Mouse (Mus musculus) gastrocnemius, adult 2 months (tissue): ENCODE results near the gene Rapgef6. TPM values are rescaled to one million over a fixed set of nuclear protein-coding genes. Genes with fewer than 3 reads are reported as not detected.

Source experiments
- DNase-seq: peaks from one replicate; pipeline ENCODE4 v3.0.0; 2022
- H3K27ac ChIP-seq: fragments of 200-600 bp; 2 replicates; pipeline ENCODE4 v1.8.1; 2022; ENCODE audit warnings: mild to moderate bottlenecking
- H3K4me3 ChIP-seq: fragments of 200-600 bp; 2 replicates; pipeline ENCODE4 v1.8.1; 2022; ENCODE audit warnings: mild to moderate bottlenecking, moderate library complexity
- CTCF ChIP-seq: fragments of 200-600 bp; IDR thresholded peaks from 2 replicates; pipeline ENCODE4 v1.8.1; 2022; ENCODE audit warnings: antibody characterized with exemption, mild to moderate bottlenecking, moderate library complexity
- intact Hi-C: fragments of 180-260 bp; cut with DNase I; formaldehyde crosslinking; loops from one replicate; pipeline ENCODE4 v1.15.1; 2025
- total RNA-seq, 2 experiments: library from RNA; stranded (reverse); gene quantifications; 2 replicates each; pipeline ENCODE4 v1.2.3; 2021

Rapgef6 gene
- total RNA-seq, 2 experiments from 2014 or later, result 6.7 to 9.4 TPM

- Histone ChIP-seq H3K4me3 (no peak overlapping the region), H3K27ac (peak overlapping the region; percentile 53)
- intact Hi-C loops, result no loop called here
- TF ChIP-seq CTCF, result no peak
- no peak for DNase-seq
These were observed 7.7 kb downstream of the Rapgef6 start for GRCm38 (mm10) chr11:54530391-54530790.

GRCm38 (mm10) chr11:54530916-54531315, 8.3 kb downstream of the Rapgef6 start:
- peak overlapping the region; percentile 53; the same call in 1 of the 2 replicates for H3K27ac ChIP-seq
- intact Hi-C loops, result no loop called here
- TF ChIP-seq CTCF, result no peak
- no peak for DNase-seq
- H3K4me3 ChIP-seq, result no peak overlapping the region

DNA sequence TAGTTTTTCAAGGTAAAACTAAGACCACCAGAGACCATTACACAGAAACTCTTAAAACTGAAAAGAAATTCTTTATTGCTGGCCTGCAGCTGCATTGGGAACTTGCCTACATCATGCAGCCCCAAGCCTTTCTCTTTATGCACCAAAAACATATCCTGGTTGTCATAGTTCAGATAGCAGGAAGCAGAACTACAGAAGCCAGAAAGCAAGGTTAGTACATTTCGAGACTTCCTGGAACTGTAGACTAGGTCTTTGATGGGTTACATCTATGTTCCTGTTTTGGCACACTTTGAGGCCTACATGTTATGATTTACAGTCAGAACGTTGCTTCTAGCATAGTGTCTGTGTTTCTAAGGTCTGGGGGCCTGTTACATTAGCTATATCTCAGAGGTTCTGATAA, 11.2 kb downstream of the Rapgef6 start:
- Histone ChIP-seq H3K4me3 (no peak overlapping the region), H3K27ac (no peak overlapping the region)
- intact Hi-C loops, result no loop called here
- no peak for DNase-seq
- TF ChIP-seq CTCF, result no peak

DNA sequence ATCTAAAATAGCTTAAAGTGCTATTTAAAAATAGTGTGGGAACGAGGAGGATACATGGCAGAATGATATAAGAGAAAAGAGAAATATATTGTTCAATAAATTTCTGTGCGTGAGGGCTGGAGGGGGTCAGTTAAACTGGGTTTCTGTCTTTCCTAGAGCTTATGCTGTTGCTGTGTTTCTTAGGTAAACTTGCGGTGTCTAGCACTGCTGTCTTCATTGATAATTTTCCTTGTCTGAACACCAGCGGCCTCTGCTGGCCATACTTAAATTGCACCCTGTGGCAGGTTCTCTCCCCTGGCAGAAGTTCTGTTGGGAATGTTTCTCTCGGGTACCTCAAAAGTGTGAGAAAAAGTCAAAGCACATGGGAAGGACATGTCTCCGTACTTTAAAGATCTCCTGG, 12.2 kb downstream of the Rapgef6 start:
- Histone ChIP-seq H3K27ac (no peak overlapping the region), H3K4me3 (no peak overlapping the region)
- peak; percentile 78 for DNase-seq
- intact Hi-C loops, result loop anchor here (5.0 kb wide), 1 partner anchor 178 kb away; no protein-coding TSS in a partner anchor
- peak; percentile 93 for TF ChIP-seq CTCF

- intact Hi-C loops, result loop anchor here (5.0 kb wide), 1 partner anchor 182 kb away; no protein-coding TSS in a partner anchor
- Histone ChIP-seq H3K27ac (no peak overlapping the region), H3K4me3 (no peak overlapping the region)
- no peak for TF ChIP-seq CTCF
- no peak for DNase-seq
These were observed 16.4 kb downstream of the Rapgef6 start for GRCm38 (mm10) chr11:54539031-54539430.

GRCm38 (mm10) chr11:54539486-54539885, 16.8 kb downstream of the Rapgef6 start:
- intact Hi-C loops, result loop anchor here (5.0 kb wide), 1 partner anchor 182 kb away; no protein-coding TSS in a partner anchor
- DNase-seq, result no peak
- TF ChIP-seq CTCF, result no peak
- H3K4me3 ChIP-seq, result no peak overlapping the region
- H3K27ac ChIP-seq, result no peak overlapping the region

GRCm38 (mm10) chr11:54540328-54540727, 17.7 kb downstream of the Rapgef6 start:
- intact Hi-C loops, result no loop called here
- no peak overlapping the region for H3K4me3 ChIP-seq

GRCm38 (mm10) chr11:54542414-54542813, 19.8 kb downstream of the Rapgef6 start:
- H3K4me3 ChIP-seq, result no peak overlapping the region
- intact Hi-C loops, result no loop called here
- no peak for TF ChIP-seq CTCF
- no peak overlapping the region for H3K27ac ChIP-seq
- DNase-seq, result no peak

More at GRCm38 (mm10) chr11:54540328-54540727, 17.7 kb downstream of the Rapgef6 start:
- no peak for DNase-seq
- no peak for TF ChIP-seq CTCF
- H3K27ac ChIP-seq, result no peak overlapping the region

DNA sequence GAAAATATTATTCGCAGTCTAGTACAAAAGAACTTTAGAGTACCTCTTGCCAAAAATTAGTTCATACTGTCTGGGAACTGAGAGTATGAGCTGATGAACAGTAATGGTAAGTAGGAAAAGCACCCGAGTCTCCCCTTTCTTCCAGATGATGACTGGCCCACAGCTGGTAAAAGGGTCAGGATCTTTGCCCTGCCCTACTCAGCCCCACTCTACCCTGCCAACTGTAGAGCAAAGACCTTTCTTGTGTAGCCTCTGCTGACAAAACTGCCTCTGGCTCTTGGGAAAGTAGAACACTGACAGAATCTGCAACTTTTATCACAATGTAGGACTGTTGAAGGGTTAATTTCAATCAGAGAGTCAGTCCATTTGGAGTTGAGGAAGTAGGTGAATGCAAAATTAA, 32.3 kb downstream of the Rapgef6 start:
- TF ChIP-seq CTCF, result no peak
- intact Hi-C loops, result no loop called here

DNA sequence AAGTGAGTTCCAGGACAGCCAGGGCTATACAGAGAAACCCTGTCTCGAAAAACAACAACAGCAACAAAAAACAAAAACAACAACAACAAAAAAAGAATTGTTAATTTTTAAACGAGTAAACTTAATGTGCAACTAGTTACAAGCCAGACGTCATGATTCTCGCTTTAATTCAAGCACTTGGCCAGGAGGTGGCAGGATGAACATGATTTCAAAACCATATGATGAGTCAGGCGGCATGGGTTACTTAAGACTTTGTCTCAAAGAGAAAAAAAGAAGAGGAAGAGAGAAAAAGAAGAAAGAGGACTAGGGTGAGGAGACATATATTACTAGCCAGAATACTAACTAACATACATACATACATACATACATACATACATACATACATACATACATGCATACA, 40.1 kb downstream of the Rapgef6 start:
- TF ChIP-seq CTCF, result peak; percentile 35; the same call in 1 of the 2 replicates
- no peak overlapping the region for H3K27ac ChIP-seq
- H3K4me3 ChIP-seq, result no peak overlapping the region
- no peak for DNase-seq
- intact Hi-C loops, result no loop called here

More for the DNA sequence above, 32.3 kb downstream of the Rapgef6 start:
- no peak overlapping the region for H3K4me3 ChIP-seq
- no peak for DNase-seq
- H3K27ac ChIP-seq, result no peak overlapping the region

DNA sequence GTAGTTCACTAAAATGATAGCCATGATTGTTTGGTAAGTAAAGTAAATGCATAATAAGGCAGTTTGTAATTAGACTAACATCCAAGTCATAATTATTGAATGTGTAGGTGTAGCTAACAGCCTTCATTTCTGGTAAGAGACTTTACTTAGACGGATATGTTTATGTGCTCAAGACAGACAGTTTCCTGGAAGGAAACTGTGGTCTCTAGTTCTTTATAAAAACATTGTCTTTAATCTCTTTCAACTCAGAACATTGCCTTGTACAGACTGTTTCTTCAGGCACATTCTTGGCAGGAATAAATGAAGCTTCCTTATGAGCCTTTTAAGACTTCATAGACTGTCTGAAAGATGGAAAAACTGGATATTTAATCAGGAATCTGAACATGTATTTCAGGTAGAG, 45.3 kb downstream of the Rapgef6 start:
- TF ChIP-seq CTCF, result no peak
- intact Hi-C loops, result no loop called here
- DNase-seq, result no peak
- Histone ChIP-seq H3K4me3 (no peak overlapping the region), H3K27ac (no peak overlapping the region)

- TF ChIP-seq CTCF, result no peak
- Histone ChIP-seq H3K4me3 (no peak overlapping the region), H3K27ac (no peak overlapping the region)
- no peak for DNase-seq
- intact Hi-C loops, result no loop called here
These were observed 52.1 kb downstream of the Rapgef6 start for GRCm38 (mm10) chr11:54574741-54575140.

DNA sequence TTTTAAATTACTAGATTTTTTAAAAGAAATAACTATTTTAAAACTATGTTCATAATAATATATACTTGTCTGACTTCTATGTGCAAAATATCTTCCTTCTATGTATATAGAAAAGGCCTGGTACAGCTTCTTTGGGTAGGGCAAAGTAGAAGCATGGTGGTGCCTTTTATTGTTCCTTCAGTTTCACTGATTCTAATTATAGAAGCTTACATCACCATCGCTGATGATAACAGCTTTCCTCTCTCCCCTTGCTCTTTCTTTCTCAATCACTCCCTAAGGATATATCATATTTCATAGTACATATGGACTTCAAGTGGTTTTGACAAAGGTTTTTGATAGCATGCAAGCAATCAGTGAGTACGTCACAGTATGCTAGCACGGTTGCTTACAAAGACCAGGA, 69.9 kb downstream of the Rapgef6 start:
- H3K4me3 ChIP-seq, result no peak overlapping the region
- intact Hi-C loops, result no loop called here
- DNase-seq, result no peak
- no peak overlapping the region for H3K27ac ChIP-seq
- no peak for TF ChIP-seq CTCF

DNA sequence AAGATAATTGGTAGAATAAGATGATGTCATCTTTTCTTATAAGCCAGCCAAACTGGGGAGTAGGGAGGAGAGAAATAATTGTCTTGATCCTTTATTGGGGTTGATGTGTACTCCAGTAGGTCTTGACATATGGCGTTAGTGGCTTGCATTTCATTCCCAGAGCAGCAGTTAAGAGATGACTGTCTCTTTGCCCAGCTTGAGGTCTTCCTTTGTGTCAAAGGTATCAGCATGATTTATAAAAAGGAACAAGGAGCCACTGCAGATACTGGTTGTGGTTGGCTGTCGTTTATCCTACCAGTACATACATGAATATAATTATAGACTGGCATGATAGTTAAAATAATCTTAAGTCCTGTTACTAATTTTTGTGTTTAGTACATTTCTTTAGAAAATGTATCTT, 71.4 kb downstream of the Rapgef6 start:
- H3K27ac ChIP-seq, result no peak overlapping the region

GRCm38 (mm10) chr11:54595053-54595452, 72.4 kb downstream of the Rapgef6 start:
- TF ChIP-seq CTCF, result no peak
- H3K27ac ChIP-seq, result no peak overlapping the region
- intact Hi-C loops, result no loop called here

More for the DNA sequence above, 71.4 kb downstream of the Rapgef6 start:
- no peak for DNase-seq
- no peak for TF ChIP-seq CTCF
- intact Hi-C loops, result no loop called here
- no peak overlapping the region for H3K4me3 ChIP-seq

More at GRCm38 (mm10) chr11:54595053-54595452, 72.4 kb downstream of the Rapgef6 start:
- no peak overlapping the region for H3K4me3 ChIP-seq
- no peak for DNase-seq
